Mouse (Mus musculus): Measurements from ENCODE around the gene Gan. TPM values are rescaled to one million over a fixed set of nuclear protein-coding genes. Genes with fewer than 3 reads are reported as not detected.
A peak's percentile ranks its signal among the peaks of the same experiment; 100 is the strongest.

The Gan gene
- polyA plus RNA-seq, 1 experiment = 8.1 TPM

GRCm38 (mm10) chr8:117136351-117136750 is 21.6 kb upstream of the Gan start:
- 17% methylated on average over 4 of the region's 4 CpGs for WGBS
- H3K27ac ChIP-seq (ENCODE audit: insufficient read depth, low read length) = no peak overlapping the region
- no peak for DNase-seq
- no peaks in the 10 kb centered on the region for H3K27me3 ChIP-seq (ENCODE audit: control insufficient read depth, insufficient read depth, low read length)
- no peaks in the 10 kb centered on the region for H3K4me1 ChIP-seq (ENCODE audit: control insufficient read depth, insufficient read depth, low read length)
- no peak overlapping the region for H3K4me3 ChIP-seq (replicated peaks; ENCODE audit: insufficient read depth, low read depth, low read length)
- TF ChIP-seq POLR2A (IDR thresholded peaks at IDR 0.05; ENCODE audit: borderline replicate concordance, insufficient read depth, low read length) (no peak), CTCF (IDR thresholded peaks at IDR 0.05; ENCODE audit: borderline replicate concordance, insufficient read depth, low read depth, low read length) (no peak)

GRCm38 (mm10) chr8:117136763-117137162 is 21.2 kb upstream of the Gan start:
- Histone ChIP-seq H3K4me3 (replicated peaks; ENCODE audit: insufficient read depth, low read depth, low read length) (no peak overlapping the region), H3K27me3 (ENCODE audit: control insufficient read depth, insufficient read depth, low read length) (no peaks in the 10 kb centered on the region), H3K27ac (ENCODE audit: insufficient read depth, low read length) (no peak overlapping the region), H3K4me1 (ENCODE audit: control insufficient read depth, insufficient read depth, low read length) (no peaks in the 10 kb centered on the region)
- TF ChIP-seq CTCF (IDR thresholded peaks at IDR 0.05; ENCODE audit: borderline replicate concordance, insufficient read depth, low read depth, low read length) (no peak), POLR2A (IDR thresholded peaks at IDR 0.05; ENCODE audit: borderline replicate concordance, insufficient read depth, low read length) (no peak)
- no peak for DNase-seq
- WGBS = 58% methylated on average over 2 of the region's 2 CpGs

- 76% methylated on average over 11 of the region's 11 CpGs for WGBS
- Histone ChIP-seq H3K4me3 (replicated peaks; ENCODE audit: insufficient read depth, low read depth, low read length) (no peak overlapping the region), H3K4me1 (ENCODE audit: control insufficient read depth, insufficient read depth, low read length) (no peaks in the 10 kb centered on the region), H3K27me3 (ENCODE audit: control insufficient read depth, insufficient read depth, low read length) (no peaks in the 10 kb centered on the region), H3K27ac (ENCODE audit: insufficient read depth, low read length) (no peak overlapping the region)
- TF ChIP-seq POLR2A (IDR thresholded peaks at IDR 0.05; ENCODE audit: borderline replicate concordance, insufficient read depth, low read length) = no peak
- TF ChIP-seq CTCF (IDR thresholded peaks at IDR 0.05; ENCODE audit: borderline replicate concordance, insufficient read depth, low read depth, low read length) = no peak
- DNase-seq = no peak
Observed at GRCm38 (mm10) chr8:117137357-117137756, 20.6 kb upstream of the Gan start.

- Histone ChIP-seq H3K27ac (ENCODE audit: insufficient read depth, low read length) (no peak overlapping the region), H3K27me3 (ENCODE audit: control insufficient read depth, insufficient read depth, low read length) (no peaks in the 10 kb centered on the region), H3K4me1 (ENCODE audit: control insufficient read depth, insufficient read depth, low read length) (no peaks in the 10 kb centered on the region), H3K4me3 (replicated peaks; ENCODE audit: insufficient read depth, low read depth, low read length) (no peak overlapping the region)
- TF ChIP-seq POLR2A (IDR thresholded peaks at IDR 0.05; ENCODE audit: borderline replicate concordance, insufficient read depth, low read length) = no peak
- TF ChIP-seq CTCF (IDR thresholded peaks at IDR 0.05; ENCODE audit: borderline replicate concordance, insufficient read depth, low read depth, low read length) = 0 out of 2 replicates have a peak, but pooled peaks have one; percentile 13
- WGBS = 95% methylated on average over 6 of the region's 6 CpGs
- no peak for DNase-seq
Observed at GRCm38 (mm10) chr8:117148520-117148919, 9.4 kb upstream of the Gan start.

GRCm38 (mm10) chr8:117156149-117156548 is 1.8 kb upstream of the Gan start:
- DNase-seq = no peak
- 88% methylated on average over 4 of the region's 4 CpGs for WGBS
- H3K27me3 ChIP-seq (ENCODE audit: control insufficient read depth, insufficient read depth, low read length) = no peaks in the 10 kb centered on the region
- no peak for TF ChIP-seq CTCF (IDR thresholded peaks at IDR 0.05; ENCODE audit: borderline replicate concordance, insufficient read depth, low read depth, low read length)
- TF ChIP-seq POLR2A (IDR thresholded peaks at IDR 0.05; ENCODE audit: borderline replicate concordance, insufficient read depth, low read length) = no peak
- H3K27ac ChIP-seq (ENCODE audit: insufficient read depth, low read length) = no peak overlapping the region
- peaks cover 11% of the 10 kb centered on the region; the same call in 1 of the 2 replicates for H3K4me1 ChIP-seq (ENCODE audit: control insufficient read depth, insufficient read depth, low read length)
- no peak overlapping the region for H3K4me3 ChIP-seq (replicated peaks; ENCODE audit: insufficient read depth, low read depth, low read length)

- Histone ChIP-seq H3K27me3 (ENCODE audit: control insufficient read depth, insufficient read depth, low read length) (no peaks in the 10 kb centered on the region), H3K4me3 (replicated peaks; ENCODE audit: insufficient read depth, low read depth, low read length) (peak overlapping the region; percentile 70), H3K27ac (ENCODE audit: insufficient read depth, low read length) (peak overlapping the region; percentile 1; the same call in 1 of the 2 replicates), H3K4me1 (ENCODE audit: control insufficient read depth, insufficient read depth, low read length) (peaks cover 11% of the 10 kb centered on the region; the same call in 1 of the 2 replicates)
- 10% methylated on average over 33 of the region's 33 CpGs for WGBS
- TF ChIP-seq POLR2A (IDR thresholded peaks at IDR 0.05; ENCODE audit: borderline replicate concordance, insufficient read depth, low read length) = no peak
- no peak for TF ChIP-seq CTCF (IDR thresholded peaks at IDR 0.05; ENCODE audit: borderline replicate concordance, insufficient read depth, low read depth, low read length)
- peak in 1 of 2 experiments; percentile 13 for DNase-seq
Observed at GRCm38 (mm10) chr8:117156866-117157768, 818 bp upstream of the Gan start.

- Histone ChIP-seq H3K27ac (ENCODE audit: insufficient read depth, low read length) (peak overlapping the region; percentile 1; the same call in 1 of the 2 replicates), H3K4me3 (replicated peaks; ENCODE audit: insufficient read depth, low read depth, low read length) (peak overlapping the region; percentile 70), H3K4me1 (ENCODE audit: control insufficient read depth, insufficient read depth, low read length) (peaks cover 11% of the 10 kb centered on the region; the same call in 1 of the 2 replicates), H3K27me3 (ENCODE audit: control insufficient read depth, insufficient read depth, low read length) (no peaks in the 10 kb centered on the region)
- peak; percentile 97 to 98 for DNase-seq
- TF ChIP-seq CTCF (IDR thresholded peaks at IDR 0.05; ENCODE audit: borderline replicate concordance, insufficient read depth, low read depth, low read length) = no peak
- peak; percentile 90 for TF ChIP-seq POLR2A (IDR thresholded peaks at IDR 0.05; ENCODE audit: borderline replicate concordance, insufficient read depth, low read length)
- WGBS = 1% methylated on average over 45 of the region's 45 CpGs
Observed at GRCm38 (mm10) chr8:117157769-117158091, 205 bp upstream of the Gan start.

- Histone ChIP-seq H3K27ac (ENCODE audit: insufficient read depth, low read length) (no peak overlapping the region), H3K4me1 (ENCODE audit: control insufficient read depth, insufficient read depth, low read length) (peaks cover 11% of the 10 kb centered on the region; the same call in 1 of the 2 replicates), H3K4me3 (replicated peaks; ENCODE audit: insufficient read depth, low read depth, low read length) (no peak overlapping the region), H3K27me3 (ENCODE audit: control insufficient read depth, insufficient read depth, low read length) (no peaks in the 10 kb centered on the region)
- WGBS = 41% methylated on average over 5 of the region's 5 CpGs
- DNase-seq = no peak
- TF ChIP-seq CTCF (IDR thresholded peaks at IDR 0.05; ENCODE audit: borderline replicate concordance, insufficient read depth, low read depth, low read length) = no peak
- no peak for TF ChIP-seq POLR2A (IDR thresholded peaks at IDR 0.05; ENCODE audit: borderline replicate concordance, insufficient read depth, low read length)
Observed at GRCm38 (mm10) chr8:117159031-117159430, 1.1 kb downstream of the Gan start.
